ENCODE assay signal across 19 mouse cellular contexts in genomic region chr10:97334606-97335150, GRCm38 (mm10).
DNase-seq lines count a peak whose midpoint lies in the region; ATAC-seq and TF ChIP-seq lines count a peak whose summit lies in the region.
"Had no signal": no experiment of that assay in that cellular context is flagged by ENCODE, and none has a peak within 500 bp of the region (broad histone marks: within the 10 kb centered on the region; RNA-seq: fewer than 3 reads in every experiment).

No protein-coding gene starts in this region.

- H3K4me3 ChIP-seq in lung, embryonic 15.5 days = no peak overlapping the region
- no peak overlapping the region for H3K4me3 ChIP-seq in CH12.LX (replicated peaks in 1 of 3; ENCODE audit: low read depth in 2 of 3, low read length in 2 of 3, poor library complexity in 1 of 3)
- H3K4me3 ChIP-seq: heart, embryonic 15.5 days; limb, embryonic 13.5 days; liver, embryonic 13.5 days had no signal

- H3K79me2 ChIP-seq in CH12.LX (replicated peaks; ENCODE audit: control insufficient read depth, extremely low read depth, insufficient read depth, poor library complexity, severe bottlenecking) = no peaks in the 10 kb centered on the region

- WGBS in lung, embryonic 15.5 days = 65% methylated on average over 9 of the region's 9 CpGs

- no peaks in the 10 kb centered on the region for H3K27me3 ChIP-seq in lung, embryonic 15.5 days
- H3K27me3 ChIP-seq in CH12.LX (replicated peaks) = no peaks in the 10 kb centered on the region
- H3K27me3 ChIP-seq: heart, embryonic 15.5 days; limb, embryonic 13.5 days; liver, embryonic 13.5 days had no signal

- no peak for ATAC-seq in lung, embryonic 15.5 days (ENCODE audit: borderline replicate concordance, extremely low read depth, low FRiP score, low TSS enrichment)
- ATAC-seq in megakaryocyte progenitor cell, adult 5-6 weeks (replicated peaks; ENCODE audit: poor library complexity) = 0 out of 2 replicates have a peak, but pooled peaks have one; percentile 34

- H3K36me3 ChIP-seq in lung, embryonic 15.5 days = no peaks in the 10 kb centered on the region
- H3K36me3 ChIP-seq in CH12.LX (replicated peaks in 1 of 2; ENCODE audit: control insufficient read depth in 1 of 2, insufficient read depth in 1 of 2, low read length in 1 of 2) = no peaks in the 10 kb centered on the region
- H3K36me3 ChIP-seq: heart, embryonic 15.5 days; limb, embryonic 13.5 days; liver, embryonic 13.5 days had no signal

- TF ChIP-seq EP300 in CH12.LX (IDR thresholded peaks at IDR 0.05; ENCODE audit: low read length) = no peak

- H3K4me2 ChIP-seq in lung, embryonic 15.5 days = no peak overlapping the region
- H3K4me2 ChIP-seq in CH12.LX (ENCODE audit: insufficient read depth, low read depth, poor library complexity, severe bottlenecking) = peak overlapping the region; percentile 36; the same call in 1 of the 2 replicates
- H3K4me2 ChIP-seq: heart, embryonic 15.5 days; hindbrain, embryonic 14.5 days; limb, embryonic 13.5 days; liver, embryonic 13.5 days had no signal

- no peak for TF ChIP-seq POLR2A in CH12.LX (IDR thresholded peaks at IDR 0.05; ENCODE audit: low read depth, low read length)

- DNase-seq in lung, postnatal 25 days (ENCODE audit: low spot score) = no peak
- no peak for DNase-seq in CH12.LX (ENCODE audit: extremely low read depth)
- peak; percentile 47 for DNase-seq in NIH3T3 (ENCODE audit: low read depth)
- no peak for DNase-seq in adrenal gland, postnatal 36 days
- DNase-seq in embryo, embryonic 10 days (ENCODE audit: low spot score) = no peak
- DNase-seq: cerebellum, adult 11-12 months; cerebellum, postnatal 36 days; heart, postnatal 36 days; kidney, adult 18-20 months; kidney, postnatal 4 days; liver, embryonic 13.5 days; lung, postnatal 14 days; midbrain, embryonic 14.5 days; thymus, postnatal 25 days had no signal

- in situ Hi-C loops in CH12.LX (cut with MboI; ENCODE audit: low pct_ligation_motif_present, low pct_unique_long_range_greater_than_20kb, low sequenced_read_pairs) = loop anchor here (25.0 kb wide), 1 partner anchor 1197 kb away; the partner anchor contains the start of gene Gm5426

- 0 out of 2 replicates have a peak overlapping the region, but pooled peaks have one; percentile 31 for H3K27ac ChIP-seq in lung, embryonic 15.5 days
- H3K27ac ChIP-seq in CH12.LX (ENCODE audit: insufficient read depth, low read depth) = no peak overlapping the region
- H3K27ac ChIP-seq: heart, embryonic 15.5 days; hindbrain, embryonic 14.5 days; limb, embryonic 13.5 days; liver, embryonic 13.5 days had no signal

- no peak for TF ChIP-seq RAD21 in CH12.LX (IDR thresholded peaks at IDR 0.05; ENCODE audit: low read depth, low read length)

- H3K9me3 ChIP-seq in lung, embryonic 15.5 days = no peaks in the 10 kb centered on the region
- no peaks in the 10 kb centered on the region for H3K9me3 ChIP-seq in CH12.LX (replicated peaks; ENCODE audit: low read length)
- H3K9me3 ChIP-seq: heart, embryonic 15.5 days; limb, embryonic 13.5 days; liver, embryonic 13.5 days had no signal

- H3K9ac ChIP-seq in lung, embryonic 15.5 days = no peak overlapping the region
- no peak overlapping the region for H3K9ac ChIP-seq in CH12.LX (ENCODE audit: insufficient read depth, low read depth)
- H3K9ac ChIP-seq: heart, embryonic 15.5 days; hindbrain, embryonic 14.5 days; limb, embryonic 13.5 days; liver, embryonic 13.5 days had no signal

- dilution Hi-C loops in CH12.LX (cut with MboI; ENCODE audit: extremely low pct_ligation_motif_present, extremely low pct_unique_long_range_greater_than_20kb, low sequenced_read_pairs) = no loop called here

- H3K4me1 ChIP-seq in lung, embryonic 15.5 days = 0 out of 2 replicates have a peak, but pooled peaks cover 6% of the 10 kb centered on the region
- peaks cover 10 to 24% of the 10 kb centered on the region in 2 experiments; a peak in 3 of 4 replicates for H3K4me1 ChIP-seq in CH12.LX (ENCODE audit: control insufficient read depth in 1 of 2, insufficient read depth in 2 of 2)
- H3K4me1 ChIP-seq: heart, embryonic 15.5 days; liver, embryonic 13.5 days had no signal

- no peak for TF ChIP-seq CTCF in CH12.LX (conservative IDR thresholded peaks at IDR 0.05 in 1 of 2, IDR thresholded peaks at IDR 0.05 in 1 of 2; ENCODE audit: low read depth in 2 of 2, low read length in 2 of 2)

TF ChIP-seq in CH12.LX, 34 proteins besides CTCF, POLR2A, EP300 and RAD21:
- TF ChIP-seq MAX (IDR thresholded peaks at IDR 0.05; ENCODE audit: low read length) = no peak
